Mouse (Mus musculus) bone marrow, adult 2 months (tissue): ENCODE measurements around the gene Kcnq1. TPM values are rescaled to one million over a fixed set of nuclear protein-coding genes. Genes with fewer than 3 reads are reported as not detected.

Experiments used
- H3K27ac ChIP-seq: fragments of 200-500 bp; 2 replicates; pipeline ENCODE4 v1.5.1; 2012; ENCODE audit warnings: low read depth, mild to moderate bottlenecking, control low read depth, inconsistent platforms, low read length; ENCODE audit not compliant: control insufficient read depth, poor library complexity, insufficient read depth
- H3K4me1 ChIP-seq: fragments of 200-500 bp; 2 replicates; pipeline ENCODE4 v1.6.1; 2011; ENCODE audit warnings: low read length; ENCODE audit not compliant: control insufficient read depth, insufficient read depth
- H3K4me3 ChIP-seq: fragments of 200-500 bp; replicated peaks from 2 replicates; pipeline ENCODE3; 2011; ENCODE audit warnings: mild to moderate bottlenecking, low read depth, low read length, control low read depth; ENCODE audit not compliant: control insufficient read depth
- CTCF ChIP-seq: fragments of 200-500 bp; IDR thresholded peaks from 2 replicates; pipeline ENCODE4 v1.5.1; 2011; ENCODE audit warnings: low read length, control low read depth; ENCODE audit not compliant: control insufficient read depth, insufficient read depth
- POLR2A ChIP-seq: fragments of 200-500 bp; IDR thresholded peaks from 2 replicates; pipeline ENCODE4 v1.6.1; 2011; ENCODE audit warnings: low read depth, mild to moderate bottlenecking, control low read depth, low read length, borderline replicate concordance; ENCODE audit not compliant: control insufficient read depth
- WGBS: fragments of 180-500 bp; shearing (Covaris S2); methylation state at CpG from one replicate; pipeline ENCODE4 v1.1.7; 2018; 5-methylcytosine and 5-hydroxymethylcytosine counted together
- polyA plus RNA-seq: library from polyadenylated mRNA; stranded (reverse); fragments of >200 nt; gene quantifications from 2 replicates; pipeline ENCODE4 v1.2.4, GENCODE M21; 2011; ENCODE audit warnings: low replicate concordance; ENCODE audit not compliant: missing spikeins, insufficient read depth, insufficient read length

Gene Kcnq1
- polyA plus RNA-seq, 1 experiment: 1.3 TPM

- no peaks in the 10 kb centered on the region for H3K4me1 ChIP-seq
- H3K27ac ChIP-seq: no peak overlapping the region
- TF ChIP-seq CTCF: no peak
- TF ChIP-seq POLR2A: no peak
- 59% methylated on average over 2 of the region's 2 CpGs for WGBS
- no peak overlapping the region for H3K4me3 ChIP-seq
Measured at GRCm38 (mm10) chr7:143136125-143136524, 30.0 kb downstream of the Kcnq1 start.

- no peak overlapping the region for H3K27ac ChIP-seq
- H3K4me1 ChIP-seq: no peaks in the 10 kb centered on the region
- TF ChIP-seq POLR2A: no peak
- no peak for TF ChIP-seq CTCF
- no peak overlapping the region for H3K4me3 ChIP-seq
- WGBS: 38% methylated on average over 5 of the region's 5 CpGs
Measured at GRCm38 (mm10) chr7:143136561-143136960, 30.4 kb downstream of the Kcnq1 start.

- no peaks in the 10 kb centered on the region for H3K4me1 ChIP-seq
- 37% methylated on average over 1 of the region's 1 CpGs for WGBS
- H3K27ac ChIP-seq: no peak overlapping the region
- no peak overlapping the region for H3K4me3 ChIP-seq
- TF ChIP-seq CTCF (peak; percentile 50), POLR2A (no peak)
Measured at GRCm38 (mm10) chr7:143138789-143139188, 32.6 kb downstream of the Kcnq1 start.

GRCm38 (mm10) chr7:143139932-143140331, 33.8 kb downstream of the Kcnq1 start:
- TF ChIP-seq POLR2A (no peak), CTCF (no peak)
- no peak overlapping the region for H3K4me3 ChIP-seq
- H3K4me1 ChIP-seq: no peaks in the 10 kb centered on the region
- H3K27ac ChIP-seq: no peak overlapping the region
- WGBS: 71% methylated on average over 4 of the region's 4 CpGs

- Histone ChIP-seq H3K4me1 (no peaks in the 10 kb centered on the region), H3K4me3 (no peak overlapping the region), H3K27ac (no peak overlapping the region)
- TF ChIP-seq CTCF: no peak
- no peak for TF ChIP-seq POLR2A
- WGBS: 79% methylated on average over 2 of the region's 2 CpGs
Measured at GRCm38 (mm10) chr7:143142680-143143079, 36.5 kb downstream of the Kcnq1 start.

- Histone ChIP-seq H3K27ac (no peak overlapping the region), H3K4me1 (no peaks in the 10 kb centered on the region), H3K4me3 (no peak overlapping the region)
- TF ChIP-seq POLR2A (no peak), CTCF (no peak)
- WGBS: 78% methylated on average over 5 of the region's 5 CpGs
Measured at GRCm38 (mm10) chr7:143147015-143147414, 40.9 kb downstream of the Kcnq1 start.

GRCm38 (mm10) chr7:143151171-143151570, 45.0 kb downstream of the Kcnq1 start:
- Histone ChIP-seq H3K4me1 (no peaks in the 10 kb centered on the region), H3K27ac (no peak overlapping the region), H3K4me3 (no peak overlapping the region)
- WGBS: 10% methylated on average over 2 of the region's 2 CpGs
- TF ChIP-seq CTCF: no peak
- TF ChIP-seq POLR2A: no peak

GRCm38 (mm10) chr7:143152350-143152749, 46.2 kb downstream of the Kcnq1 start:
- Histone ChIP-seq H3K27ac (no peak overlapping the region), H3K4me3 (no peak overlapping the region), H3K4me1 (no peaks in the 10 kb centered on the region)
- 42% methylated on average over 3 of the region's 3 CpGs for WGBS
- TF ChIP-seq POLR2A: no peak
- 0 out of 2 replicates have a peak, but pooled peaks have one; percentile 6 for TF ChIP-seq CTCF

GRCm38 (mm10) chr7:143153915-143154373, 47.8 kb downstream of the Kcnq1 start:
- Histone ChIP-seq H3K27ac (no peak overlapping the region), H3K4me3 (no peak overlapping the region), H3K4me1 (no peaks in the 10 kb centered on the region)
- peak; percentile 86 for TF ChIP-seq CTCF
- TF ChIP-seq POLR2A: no peak
- WGBS: 3% methylated on average over 18 of the region's 18 CpGs
